Mouse (Mus musculus): Measurements from ENCODE around the gene Olfr125.

Gene Olfr125

DNA sequence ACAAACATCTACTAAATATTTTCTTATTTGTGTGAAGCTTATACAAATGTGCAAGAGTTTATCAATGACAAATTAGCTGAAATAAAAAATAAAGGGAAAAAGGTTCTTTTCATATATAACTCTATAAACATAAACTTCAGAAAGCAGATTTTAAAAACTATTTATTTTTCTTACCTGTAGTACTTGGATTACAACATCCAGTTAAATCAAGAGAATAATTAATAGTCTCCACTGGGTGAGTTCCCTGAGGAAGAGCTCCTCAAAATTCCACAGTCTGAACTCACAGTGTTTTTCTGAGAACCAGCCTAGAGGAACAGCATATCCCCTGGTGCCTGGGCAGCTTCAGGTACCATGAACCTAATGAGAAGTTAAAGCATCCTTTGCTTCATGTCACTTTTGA, at the start of gene Olfr125:
Gene Olfr125 (plus strand): TSS at position 301 of the 400 bp plus-strand sequence.
- no peak for DNase-seq (ENCODE audit: low spot score in 2 of 2)

- no peak for DNase-seq (ENCODE audit: low spot score in 2 of 2)
These were observed 39.5 kb upstream of the Olfr125 start, which contains the start of gene Olfr123 for GRCm38 (mm10) chr17:37793229-37793628. Olfr123 (plus strand) TSS chr17:37793529.

- DNase-seq (ENCODE audit: low spot score in 2 of 2), result no peak
These were observed 33.2 kb upstream of the Olfr125 start, which contains the start of gene Olfr124 for GRCm38 (mm10) chr17:37799588-37799987. Olfr124 (plus strand) TSS chr17:37799888.

DNA sequence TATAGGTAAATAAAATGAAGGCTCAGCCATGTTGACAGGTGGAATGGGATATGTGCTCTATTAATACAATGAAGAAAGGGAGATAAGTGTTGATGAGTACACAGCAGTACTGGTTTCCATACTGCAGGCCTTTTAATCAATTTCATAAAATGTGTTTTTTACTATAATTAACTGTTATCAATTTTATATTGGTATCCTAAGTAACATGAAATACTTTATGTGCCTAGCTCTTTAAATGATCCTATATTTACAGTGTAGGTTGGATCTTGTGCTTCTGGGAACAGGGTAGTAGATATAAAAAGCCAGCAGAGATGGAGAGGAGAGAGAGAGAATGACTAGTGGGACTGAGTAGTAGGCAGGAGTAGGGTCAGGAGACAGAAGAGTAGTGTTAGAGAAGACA, 14.4 kb downstream of the Olfr125 start, which contains the start of gene Olfr126:
Gene Olfr126 (plus strand): TSS at position 301 of the 400 bp plus-strand sequence.
- DNase-seq (ENCODE audit: low spot score in 2 of 2), result no peak

GRCm38 (mm10) chr17:37863901-37864300, 31.2 kb downstream of the Olfr125 start:
- DNase-seq (ENCODE audit: low spot score in 2 of 2), result no peak

- no peak for DNase-seq (ENCODE audit: low spot score in 2 of 2)
These were observed 37.0 kb downstream of the Olfr125 start for GRCm38 (mm10) chr17:37869676-37870205.

DNA sequence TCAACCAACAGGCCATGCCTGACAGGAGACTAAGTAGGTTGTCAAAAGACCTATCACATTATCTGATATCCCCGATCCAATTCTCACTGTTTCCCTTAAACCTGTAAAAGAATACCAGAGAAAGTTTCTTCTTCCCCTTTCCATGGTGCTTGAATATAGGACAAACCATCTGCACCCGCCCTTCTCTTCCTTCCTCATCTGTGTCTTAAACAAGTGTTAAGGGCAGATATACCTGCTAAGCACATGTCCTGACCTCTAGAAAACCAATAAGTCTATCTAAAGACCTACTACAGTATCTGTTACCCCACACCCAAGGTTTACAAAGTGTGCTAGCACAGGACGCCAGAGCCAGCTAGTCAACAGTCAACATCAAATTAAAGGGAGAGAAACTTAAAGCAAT, 41.1 kb downstream of the Olfr125 start:
- no peak for DNase-seq (ENCODE audit: low spot score in 2 of 2)

Measured in right cerebral cortex, postnatal 36 days (tissue).